Mouse (Mus musculus) small intestine, adult 2 months (tissue): Measurements from ENCODE around the gene Scpep1.

Experiments used
- CTCF ChIP-seq: fragments of 200-500 bp; IDR thresholded peaks from 2 replicates; pipeline ENCODE4 v1.5.1; 2012; ENCODE audit warnings: low read depth, mild to moderate bottlenecking, control low read depth, inconsistent platforms, low read length, moderate library complexity, mixed read lengths; ENCODE audit not compliant: insufficient replicate concordance, insufficient read length; ENCODE audit errors: extremely low read depth
- POLR2A ChIP-seq: fragments of 200-500 bp; IDR thresholded peaks from 2 replicates; pipeline ENCODE4 v1.6.1; 2012; ENCODE audit warnings: low read depth, mild to moderate bottlenecking, control low read depth, inconsistent platforms, low read length, moderate library complexity

DNA sequence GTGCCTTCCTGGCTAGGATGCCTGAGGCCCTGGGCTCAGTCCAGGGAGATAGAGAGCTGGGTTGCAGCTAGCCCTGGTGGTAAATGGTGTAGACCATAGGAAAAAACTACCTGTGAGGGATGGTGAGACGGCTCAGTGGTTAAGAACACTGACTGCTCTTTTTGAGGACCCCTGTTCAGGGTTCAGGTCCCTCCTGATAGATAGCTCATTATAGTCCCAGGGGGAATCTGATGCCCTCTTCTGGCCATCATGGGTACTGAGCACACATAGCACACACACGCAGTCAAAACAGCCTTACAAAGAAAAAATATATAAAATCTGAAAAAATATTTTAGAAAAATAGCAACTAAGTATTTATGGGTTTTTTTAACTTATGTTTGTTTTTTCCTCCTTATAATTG, 21.1 kb upstream of the Scpep1 start:
- TF ChIP-seq CTCF (peak; percentile 25; the same call in 1 of the 2 replicates), POLR2A (no peak)
